Comparison of ENCODE assay signal across 10 mouse cellular contexts in the genomic region with DNA sequence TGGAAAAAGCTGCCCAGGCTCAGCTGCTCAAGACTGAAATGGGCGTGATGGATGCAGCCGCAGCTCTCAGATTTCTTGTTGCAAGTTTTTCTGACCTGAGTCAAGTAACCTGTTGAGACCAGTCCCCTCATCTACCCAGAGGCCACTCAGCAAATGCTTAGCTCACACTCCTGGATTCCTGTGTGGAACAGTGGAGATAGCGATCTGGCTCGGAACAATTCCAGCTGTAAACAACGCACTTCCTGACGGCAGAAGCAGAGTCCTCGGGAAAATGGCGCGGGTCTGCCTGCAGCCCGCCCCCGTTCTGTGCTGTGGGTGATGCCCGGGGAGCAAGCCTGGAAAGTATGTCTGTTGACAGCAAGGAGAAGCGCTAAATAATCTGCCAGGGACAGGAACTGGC.
A peak's percentile ranks its signal among the peaks of the same experiment; 100 is the strongest.
DNase-seq lines count a peak whose midpoint lies in the region; ATAC-seq and TF ChIP-seq lines count a peak whose summit lies in the region.
"Had no signal": no experiment of that assay in that cellular context is flagged by ENCODE, and none has a peak within 500 bp of the region (broad histone marks: within the 10 kb centered on the region; RNA-seq: fewer than 3 reads in every experiment).

No protein-coding gene starts in this region.

- peak overlapping the region; percentile 89 for H3K27ac ChIP-seq in kidney, adult 2 months (ENCODE audit: insufficient read depth, low read depth, low read length)
- peak overlapping the region; percentile 95 for H3K27ac ChIP-seq in lung, embryonic 16.5 days (ENCODE audit: low read length)
- peak overlapping the region; percentile 91 for H3K27ac ChIP-seq in stomach, embryonic 16.5 days (ENCODE audit: low read length)
- H3K27ac ChIP-seq: macrophage had no signal

- 9% methylated on average over 13 of the region's 13 CpGs for WGBS in kidney, adult 2 months
- 3% methylated on average over 13 of the region's 13 CpGs for WGBS in lung, embryonic 16.5 days
- WGBS in stomach, embryonic 16.5 days = 7% methylated on average over 13 of the region's 13 CpGs

- TF ChIP-seq CTCF in kidney, adult 2 months (conservative IDR thresholded peaks at IDR 0.05; ENCODE audit: insufficient read depth, insufficient read length, low read depth, low read length) = no peak

- DNase-seq in 3T3-L1 (ENCODE audit: low read depth, low spot score) = peak; percentile 59
- peak; percentile 50 for DNase-seq in embryo, embryonic 10 days (ENCODE audit: low spot score)
- peak; percentile 76 for DNase-seq in heart, adult 8-10 months (ENCODE audit: low spot score)
- DNase-seq in kidney, adult 2 months = peak; percentile 82
- DNase-seq in right cerebral cortex, postnatal 25 days = no peak

- no peaks in the 10 kb centered on the region for H3K27me3 ChIP-seq in kidney, adult 2 months (replicated peaks; ENCODE audit: control insufficient read depth, insufficient read depth, low read length)
- no peaks in the 10 kb centered on the region for H3K27me3 ChIP-seq in lung, embryonic 16.5 days (ENCODE audit: control insufficient read depth, insufficient read depth, low read depth, low read length)
- no peaks in the 10 kb centered on the region for H3K27me3 ChIP-seq in stomach, embryonic 16.5 days (ENCODE audit: control insufficient read depth, insufficient read depth, low read length)
- H3K27me3 ChIP-seq: Patski had no signal

- H3K4me2 ChIP-seq in lung, embryonic 16.5 days (ENCODE audit: low read depth, low read length) = peak overlapping the region; percentile 48
- H3K4me2 ChIP-seq in stomach, embryonic 16.5 days (ENCODE audit: low read depth, low read length) = peak overlapping the region; percentile 61

- H3K4me1 ChIP-seq in kidney, adult 2 months (ENCODE audit: control insufficient read depth, insufficient read depth, low read length) = peaks cover 25% of the 10 kb centered on the region
- peaks cover 43% of the 10 kb centered on the region for H3K4me1 ChIP-seq in lung, embryonic 16.5 days (replicated peaks; ENCODE audit: control insufficient read depth, insufficient read depth, low read length)
- peaks cover 23% of the 10 kb centered on the region for H3K4me1 ChIP-seq in stomach, embryonic 16.5 days (ENCODE audit: control insufficient read depth, insufficient read depth, low read length)

- peak overlapping the region; percentile 45 for H3K9ac ChIP-seq in lung, embryonic 16.5 days (ENCODE audit: low read length)
- peak overlapping the region; percentile 69 for H3K9ac ChIP-seq in stomach, embryonic 16.5 days (ENCODE audit: low read length)

- peak overlapping the region; percentile 16; the same call in 1 of the 2 replicates for H3K4me3 ChIP-seq in kidney, adult 2 months (ENCODE audit: insufficient read depth, low read depth, low read length)
- H3K4me3 ChIP-seq in lung, embryonic 16.5 days (ENCODE audit: low read length) = peak overlapping the region; percentile 24
- H3K4me3 ChIP-seq in stomach, embryonic 16.5 days (replicated peaks; ENCODE audit: low read length) = peak overlapping the region; percentile 39

- no peak for TF ChIP-seq POLR2A in kidney, adult 2 months (IDR thresholded peaks at IDR 0.05; ENCODE audit: low read depth, low read length)

- H3K36me3 ChIP-seq in kidney, adult 2 months (ENCODE audit: control insufficient read depth, insufficient read depth, low read length) = no peaks in the 10 kb centered on the region
- H3K36me3 ChIP-seq in lung, embryonic 16.5 days (ENCODE audit: control insufficient read depth, insufficient read depth, low read length) = no peaks in the 10 kb centered on the region
- H3K36me3 ChIP-seq in stomach, embryonic 16.5 days (ENCODE audit: control insufficient read depth, insufficient read depth, low read length) = no peaks in the 10 kb centered on the region

- no peaks in the 10 kb centered on the region for H3K9me3 ChIP-seq in lung, embryonic 16.5 days (ENCODE audit: control insufficient read depth, low read length)
- no peaks in the 10 kb centered on the region for H3K9me3 ChIP-seq in stomach, embryonic 16.5 days (replicated peaks; ENCODE audit: control insufficient read depth, low read length)

- ATAC-seq in lung, embryonic 16.5 days (ENCODE audit: low read depth) = peak; percentile 76
- peak; percentile 35; the same call in 1 of the 2 replicates for ATAC-seq in stomach, embryonic 16.5 days (ENCODE audit: insufficient read depth, low FRiP score)
- no peak for ATAC-seq in frontal cortex, adult (ENCODE audit: low TSS enrichment)
- ATAC-seq: Patski had no signal
